In genomic region chr16:84734806-84735165, GRCm38 (mm10) we compare ENCODE assay signal across 8 mouse cellular contexts. TPM values are rescaled to one million over a fixed set of nuclear protein-coding genes. Genes with fewer than 3 reads are reported as not detected.
DNase-seq lines count a peak whose midpoint lies in the region; ATAC-seq and TF ChIP-seq lines count a peak whose summit lies in the region.

No protein-coding gene starts in this region.

- no peak for DNase-seq in heart, postnatal 0 days (ENCODE audit: low spot score)
- DNase-seq in heart, postnatal 14 days, result no peak
- peak; percentile 18 for DNase-seq in brain, embryonic 18.5 days (ENCODE audit: low read depth, low spot score)
- no peak for DNase-seq in midbrain, embryonic 14.5 days
- DNase-seq in retina, postnatal 1 day, result no peak
- DNase-seq in right cerebral cortex, postnatal 25 days, result no peak
- no peak for DNase-seq in spleen, adult 12 weeks (ENCODE audit: low spot score)

- peaks cover 6% of the 10 kb centered on the region for H3K4me1 ChIP-seq in heart, postnatal 0 days (ENCODE audit: control insufficient read depth, insufficient read depth)
- peaks cover 16% of the 10 kb centered on the region for H3K4me1 ChIP-seq in hindbrain, embryonic 15.5 days (replicated peaks)
- H3K4me1 ChIP-seq in midbrain, embryonic 14.5 days (ENCODE audit: control insufficient read depth, insufficient read depth, low read length), result peaks cover 6% of the 10 kb centered on the region; the same call in 1 of the 2 replicates

- under 1% methylated on average over 15 of the region's 15 CpGs for WGBS in heart, postnatal 0 days
- 1% methylated on average over 15 of the region's 15 CpGs for WGBS in hindbrain, embryonic 15.5 days
- under 1% methylated on average over 15 of the region's 15 CpGs for WGBS in midbrain, embryonic 14.5 days

- intact Hi-C loops in heart, postnatal 14 days (cut with DNase I), result loop anchor here (1.0 to 10.0 kb wide), 5 partner anchors 40 to 940 kb away; partner anchors contain the start of genes Atp5j and Jam2

- H3K4me3 ChIP-seq in heart, postnatal 0 days (ENCODE audit: low read depth, low read length), result peak overlapping the region; percentile 79
- H3K4me3 ChIP-seq in hindbrain, embryonic 15.5 days, result peak overlapping the region; percentile 83
- H3K4me3 ChIP-seq in midbrain, embryonic 14.5 days (replicated peaks; ENCODE audit: low read depth, low read length), result peak overlapping the region; percentile 72

- H3K36me3 ChIP-seq in heart, postnatal 0 days (replicated peaks; ENCODE audit: control insufficient read depth, insufficient read depth, low read length), result peaks cover 23% of the 10 kb centered on the region
- H3K36me3 ChIP-seq in hindbrain, embryonic 15.5 days, result peaks cover 13% of the 10 kb centered on the region
- H3K36me3 ChIP-seq in midbrain, embryonic 14.5 days (ENCODE audit: control insufficient read depth, insufficient read depth, low read length), result peaks cover 24% of the 10 kb centered on the region

- H3K4me2 ChIP-seq in heart, postnatal 0 days (ENCODE audit: low read depth, low read length), result peak overlapping the region; percentile 77
- H3K4me2 ChIP-seq in hindbrain, embryonic 15.5 days, result peak overlapping the region; percentile 75
- H3K4me2 ChIP-seq in midbrain, embryonic 14.5 days (ENCODE audit: low read length), result peak overlapping the region; percentile 59

- H3K9me3 ChIP-seq in heart, postnatal 0 days (replicated peaks; ENCODE audit: control insufficient read depth, low read length), result no peaks in the 10 kb centered on the region
- H3K9me3 ChIP-seq in hindbrain, embryonic 15.5 days, result no peaks in the 10 kb centered on the region
- no peaks in the 10 kb centered on the region for H3K9me3 ChIP-seq in midbrain, embryonic 14.5 days (ENCODE audit: control insufficient read depth, low read length)

- 0 out of 2 replicates have a peak, but pooled peaks have one; percentile 3 for ATAC-seq in heart, postnatal 0 days (ENCODE audit: insufficient read depth, low read depth)
- peak; percentile 77 for ATAC-seq in hindbrain, embryonic 15.5 days (ENCODE audit: low FRiP score, low read depth)
- peak; percentile 57 for ATAC-seq in midbrain, embryonic 14.5 days (ENCODE audit: low FRiP score, low TSS enrichment)

- H3K27ac ChIP-seq in heart, postnatal 0 days (ENCODE audit: low read depth), result peak overlapping the region; percentile 33; the same call in 1 of the 2 replicates
- peak overlapping the region; percentile 72 for H3K27ac ChIP-seq in hindbrain, embryonic 15.5 days (replicated peaks)
- peak overlapping the region; percentile 69 for H3K27ac ChIP-seq in midbrain, embryonic 14.5 days (replicated peaks; ENCODE audit: low read depth, low read length)

- no peak for TF ChIP-seq CTCF in heart, postnatal 0 days (IDR thresholded peaks at IDR 0.05; ENCODE audit: low read depth)

- H3K27me3 ChIP-seq in heart, postnatal 0 days (ENCODE audit: control insufficient read depth, insufficient read depth, low read length), result no peaks in the 10 kb centered on the region
- no peaks in the 10 kb centered on the region for H3K27me3 ChIP-seq in hindbrain, embryonic 15.5 days
- no peaks in the 10 kb centered on the region for H3K27me3 ChIP-seq in midbrain, embryonic 14.5 days (ENCODE audit: control insufficient read depth, insufficient read depth, low read length)

- peak overlapping the region; percentile 70 for H3K9ac ChIP-seq in heart, postnatal 0 days (replicated peaks; ENCODE audit: low read depth, low read length)
- peak overlapping the region; percentile 67 for H3K9ac ChIP-seq in hindbrain, embryonic 15.5 days
- peak overlapping the region; percentile 71 for H3K9ac ChIP-seq in midbrain, embryonic 14.5 days (replicated peaks; ENCODE audit: low read length)

- TF ChIP-seq EP300 in heart, postnatal 0 days (IDR thresholded peaks at IDR 0.05; ENCODE audit: low read depth), result no peak

RNA-seq across cellular contexts. Expression of gene Mrpl39, which starts 0.8 kb away (rescaled TPM):
- 24.8 and 43.2 TPM in 2 replicates for total RNA-seq in heart, postnatal 0 days (2014; rRNA removed; ENCODE audit: low replicate concordance)
- 48.9 and 50.6 TPM in 2 replicates for polyA plus RNA-seq in heart, postnatal 0 days (2015; fragmentation: Nextera tagmentation; extraction: Ambion mirVana)
- 10 to 100 TPM; 32.8 to 33.2 TPM for total RNA-seq in heart, postnatal 14 days (2021)
- polyA plus RNA-seq in hindbrain, embryonic 15.5 days (2015; fragmentation: Nextera tagmentation; extraction: Ambion mirVana), result 35.6 and 37.9 TPM in 2 replicates
- 34.4 and 43.1 TPM in 2 replicates for polyA plus RNA-seq in midbrain, embryonic 14.5 days (2014; fragmentation: Nextera tagmentation; extraction: Ambion mirVana)

RNA-seq across cellular contexts. Expression of gene Jam2, which starts 39.1 kb away (rescaled TPM):
- 20.0 and 28.0 TPM in 2 replicates for total RNA-seq in heart, postnatal 0 days (2014; rRNA removed; ENCODE audit: low replicate concordance)
- 17.4 and 20.1 TPM in 2 replicates for polyA plus RNA-seq in heart, postnatal 0 days (2015; fragmentation: Nextera tagmentation; extraction: Ambion mirVana)
- 10 to 100 TPM; 56.8 to 62.4 TPM for total RNA-seq in heart, postnatal 14 days (2021)
- polyA plus RNA-seq in hindbrain, embryonic 15.5 days (2015; fragmentation: Nextera tagmentation; extraction: Ambion mirVana), result 23.1 and 23.8 TPM in 2 replicates
- polyA plus RNA-seq in midbrain, embryonic 14.5 days (2014; fragmentation: Nextera tagmentation; extraction: Ambion mirVana), result 25.4 and 37.7 TPM in 2 replicates

Comparison
In these comparisons a context has a peak if more than half of its experiments do, and no peak if none do; other contexts are left out.
1. ATAC-seq: peak in every context shown above with its lines; median percentile 77 in hindbrain, embryonic 15.5 days; 57 in midbrain, embryonic 14.5 days; 3 in heart, postnatal 0 days.